Mouse (Mus musculus) layer of hippocampus, postnatal 10 days (tissue): ENCODE measurements around the gene Acat3. TPM values are rescaled to one million over a fixed set of nuclear protein-coding genes. Genes with fewer than 3 reads are reported as not detected.
"Not testable (repeated sequence)": the region's sequence is repeated elsewhere in the genome, so short reads cannot be mapped to it uniquely, and the experiment has no call there.

Experiments used
- DNase-seq, 2 experiments: peaks; one replicate each; pipeline ENCODE4 v3.0.0; 2021; ENCODE audit warnings: low spot score in 2 of 2
- total RNA-seq, 2 experiments: library from RNA; stranded (reverse); gene quantifications; 2 replicates each; pipeline ENCODE4 v1.2.3; 2021

Gene Acat3
- total RNA-seq, 2 experiments from 2014 or later: 2.3 to 4.4 TPM

DNA sequence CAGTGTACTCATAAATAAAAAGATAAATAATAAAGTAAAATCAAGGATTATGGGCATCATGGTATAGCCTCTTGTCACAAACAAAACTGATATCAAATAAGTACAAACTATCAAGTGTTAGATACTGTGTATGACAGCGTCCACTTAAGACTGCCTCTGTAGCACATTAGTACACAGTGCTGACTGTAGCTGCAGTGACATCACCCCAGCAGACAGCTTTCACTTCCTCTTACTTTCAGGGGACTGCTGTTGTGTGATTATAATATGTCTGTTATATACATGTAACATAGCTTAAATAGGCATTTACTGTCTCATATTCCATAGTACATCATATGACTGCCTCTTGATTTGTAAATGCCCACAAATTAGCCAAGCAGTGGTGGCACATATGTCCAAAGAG lies 19.3 kb downstream of the Acat3 start:
- DNase-seq: no peak

GRCm38 (mm10) chr17:12916588-12917380 lies 23.6 kb downstream of the Acat3 start:
- no peak for DNase-seq

DNA sequence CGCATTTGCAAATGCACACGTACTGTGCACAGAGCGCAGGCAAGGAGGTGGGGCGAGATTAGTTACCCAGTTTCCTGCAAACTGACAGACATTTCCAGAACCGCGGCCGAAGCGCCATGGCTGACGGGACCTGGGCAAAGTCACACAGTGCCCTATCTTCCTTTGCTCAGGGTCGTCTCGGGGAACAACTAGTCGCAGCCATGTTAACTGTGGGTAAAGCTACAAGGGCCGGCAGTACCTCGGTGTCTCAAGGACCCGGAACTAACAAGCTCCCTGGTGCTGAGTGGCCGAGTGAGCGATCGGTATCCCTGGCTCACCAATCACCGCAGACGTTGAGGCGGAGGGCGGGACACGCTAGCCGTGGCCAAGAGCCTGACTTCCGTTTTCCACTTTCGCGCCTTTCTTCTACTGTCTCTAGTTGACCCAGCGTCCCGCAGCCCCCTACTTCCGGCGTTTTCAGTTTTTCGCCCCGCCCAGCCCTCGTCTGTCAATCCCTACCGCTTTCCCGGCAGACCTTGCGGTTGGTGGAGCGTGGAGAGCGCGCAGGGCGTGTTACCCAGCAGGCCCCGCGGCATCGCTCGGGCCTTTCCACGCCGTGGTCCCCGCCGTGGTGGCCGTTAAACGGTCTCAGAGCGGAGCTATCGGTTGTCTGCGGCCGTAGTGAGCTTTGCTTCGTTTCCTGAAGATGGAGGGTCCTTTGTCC lies 24.4 kb downstream of the Acat3 start, which contains the start of gene Mrpl18:
Mrpl18 (minus strand) TSS at position 465 of the 703 bp plus-strand sequence.
- DNase-seq: peak; percentile 97

GRCm38 (mm10) chr17:12915488-12915880 lies 24.9 kb downstream of the Acat3 start, which contains the start of gene Tcp1:
Gene Tcp1, plus strand, starts transcription at chr17:12915701.
- DNase-seq: no peak

GRCm38 (mm10) chr17:12910391-12910790 lies 30.0 kb downstream of the Acat3 start:
- no peak for DNase-seq

DNA sequence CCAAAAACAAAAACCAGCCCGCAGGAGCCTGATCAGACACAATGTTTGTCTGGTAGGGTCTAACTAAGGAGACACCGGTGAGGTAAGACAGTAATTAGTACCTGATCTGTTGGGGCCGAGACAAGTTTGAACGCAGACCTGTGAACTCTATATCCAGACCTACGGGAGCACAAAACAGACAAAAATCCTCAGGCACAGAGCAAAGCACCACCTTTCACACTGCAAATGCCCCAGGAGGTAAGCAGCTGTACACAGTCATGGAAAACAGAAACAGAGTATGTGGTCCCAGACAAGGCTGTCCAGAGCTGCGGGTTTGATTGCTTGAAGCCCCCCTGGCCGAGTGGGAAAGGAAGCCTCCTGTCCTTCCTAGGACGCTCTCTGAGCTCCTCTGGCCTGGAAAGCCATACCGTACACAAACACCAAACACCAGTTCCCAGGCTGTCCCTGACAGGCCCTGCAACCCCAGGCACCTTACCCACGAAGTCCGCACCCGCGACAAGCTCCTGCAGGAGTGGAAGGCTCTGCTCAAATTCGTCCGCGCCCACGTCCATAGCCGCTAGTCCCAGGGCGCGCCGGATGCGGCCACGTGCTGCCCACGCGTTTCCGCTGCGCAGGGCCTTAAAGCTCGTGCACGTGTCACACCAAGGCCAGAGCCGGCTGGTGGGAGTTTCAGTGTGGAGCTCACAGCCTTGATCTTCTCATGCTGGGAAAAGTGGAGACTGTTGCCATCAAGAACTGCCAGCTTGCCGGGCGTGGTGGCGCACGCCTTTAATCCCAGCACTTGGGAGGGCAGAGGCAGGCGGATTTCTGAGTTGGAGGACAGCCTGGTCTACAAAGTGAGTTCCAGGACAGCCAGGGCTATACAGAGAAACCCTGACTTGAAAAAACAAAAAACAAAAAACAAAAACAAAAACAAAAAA lies 30.8 kb downstream of the Acat3 start, which contains the start of gene Pnldc1:
Pnldc1 (minus strand) TSS at position 870 of the 920 bp plus-strand sequence.
- DNase-seq: no peak

- DNase-seq: no peak
Observed at GRCm38 (mm10) chr17:12906436-12906835, 34.0 kb downstream of the Acat3 start.

GRCm38 (mm10) chr17:12905810-12906209 lies 34.6 kb downstream of the Acat3 start:
- DNase-seq: no peak

GRCm38 (mm10) chr17:12904349-12904748 lies 36.1 kb downstream of the Acat3 start:
- no peak for DNase-seq

DNA sequence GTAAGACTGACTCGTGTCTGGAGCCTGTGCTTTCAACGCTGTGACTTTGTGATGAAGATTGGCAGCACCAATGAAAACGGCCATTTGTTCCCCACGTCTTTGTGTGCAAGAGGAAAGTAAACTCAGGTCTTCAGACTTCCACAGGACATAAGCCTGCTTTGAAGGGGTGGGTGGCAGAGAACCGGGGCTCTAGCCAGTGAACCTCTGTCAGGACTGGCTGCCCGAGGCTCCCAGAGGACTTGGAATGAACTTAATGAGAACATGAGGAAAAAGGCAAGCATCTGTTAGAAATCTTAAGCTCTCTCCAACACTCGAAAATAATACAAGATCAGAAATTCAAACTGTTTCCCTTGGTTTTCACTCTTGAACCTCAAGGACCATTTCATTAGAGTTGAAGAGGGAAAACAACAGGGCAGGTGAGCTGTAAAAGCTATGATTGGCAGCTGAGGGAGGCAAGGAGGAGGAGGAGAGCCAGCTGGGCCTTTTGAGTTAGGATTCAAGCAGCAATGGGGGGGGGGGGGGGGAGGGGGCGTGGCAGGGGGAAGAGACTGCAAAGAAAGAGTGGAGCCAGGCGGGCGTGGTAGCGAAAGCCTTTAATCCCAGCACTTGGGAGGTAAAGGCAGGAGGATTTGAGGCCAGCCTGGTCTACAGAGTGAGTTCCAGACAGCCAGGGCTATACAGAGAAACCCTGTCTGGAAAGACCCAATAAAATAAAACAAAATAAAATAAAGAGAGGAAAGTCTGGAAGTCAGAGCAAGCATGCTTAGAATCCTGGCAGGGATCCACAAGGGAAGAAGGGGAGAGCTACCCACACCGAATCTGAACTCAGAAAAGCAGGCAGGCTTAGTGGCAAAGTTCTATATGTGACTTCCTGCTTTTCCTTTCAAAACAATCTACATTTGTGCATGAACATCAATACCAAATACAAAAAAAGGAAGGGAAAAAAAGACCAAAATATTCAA lies 36.7 kb downstream of the Acat3 start:
- no peak for DNase-seq

- DNase-seq: no peak
Observed at GRCm38 (mm10) chr17:12902291-12902690, 38.1 kb downstream of the Acat3 start.

- DNase-seq: not testable (repeated sequence)
Observed at GRCm38 (mm10) chr17:12898607-12899006, 41.8 kb downstream of the Acat3 start.

- DNase-seq: no peak
Observed at GRCm38 (mm10) chr17:12897674-12898073, 42.7 kb downstream of the Acat3 start.

DNA sequence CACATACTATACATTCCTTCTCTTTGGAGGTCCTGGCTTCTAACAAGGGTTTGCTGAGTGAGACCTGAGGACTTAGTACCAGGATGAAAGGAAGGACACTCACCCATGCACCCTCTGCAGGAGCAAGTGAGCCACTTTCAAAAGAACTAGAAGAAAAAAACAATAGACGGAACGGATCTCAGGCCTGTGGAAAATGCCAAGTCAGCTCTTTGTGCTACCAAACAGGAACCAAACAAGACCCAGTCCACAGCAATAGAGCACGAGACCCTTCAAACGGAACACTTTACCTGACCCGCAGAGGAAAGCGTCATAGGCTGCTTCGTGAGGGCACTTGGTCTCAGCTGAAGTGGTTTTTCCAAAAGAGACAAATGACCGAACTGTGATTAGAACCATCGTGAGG lies 48.4 kb downstream of the Acat3 start:
- DNase-seq: no peak

- DNase-seq: no peak
Observed at GRCm38 (mm10) chr17:12891054-12891453, 49.3 kb downstream of the Acat3 start.

GRCm38 (mm10) chr17:12887021-12887775 lies 53.2 kb downstream of the Acat3 start:
- DNase-seq: no peak

GRCm38 (mm10) chr17:12886620-12887019 lies 53.8 kb downstream of the Acat3 start:
- no peak for DNase-seq

- DNase-seq: no peak
Observed at GRCm38 (mm10) chr17:12881216-12881615, 59.2 kb downstream of the Acat3 start.

DNA sequence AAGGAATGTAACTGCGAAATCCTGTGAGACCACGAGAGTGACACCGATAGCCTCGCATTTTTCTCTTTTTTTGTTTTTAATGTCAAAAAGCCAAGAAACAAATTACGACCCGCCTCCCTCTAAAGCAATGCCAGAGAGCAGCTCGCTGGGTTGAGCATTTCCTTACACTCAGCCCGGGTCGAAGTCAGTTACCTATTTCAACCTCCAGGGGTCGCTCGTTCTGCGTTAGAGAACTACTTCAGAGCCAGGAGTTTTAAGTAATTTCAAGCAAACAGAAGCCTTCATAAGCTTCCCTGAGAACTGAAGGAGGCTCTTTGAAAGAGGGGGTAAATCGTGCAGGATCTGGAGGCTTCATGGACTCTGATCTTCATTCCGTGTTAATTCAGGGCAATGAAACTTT lies 60.2 kb downstream of the Acat3 start:
- DNase-seq: peak; percentile 85 to 87
